Mouse (Mus musculus) fibroblast of lung, adult 2 months (primary cell): Measurements from ENCODE around the gene Spata13.
A peak's percentile ranks its signal among the peaks of the same experiment; 100 is the strongest.

Source experiments
- DNase-seq: peaks from one replicate; pipeline ENCODE4 v3.0.0-alpha.2; 2011; ENCODE audit warnings: low read depth

Gene Spata13

DNA sequence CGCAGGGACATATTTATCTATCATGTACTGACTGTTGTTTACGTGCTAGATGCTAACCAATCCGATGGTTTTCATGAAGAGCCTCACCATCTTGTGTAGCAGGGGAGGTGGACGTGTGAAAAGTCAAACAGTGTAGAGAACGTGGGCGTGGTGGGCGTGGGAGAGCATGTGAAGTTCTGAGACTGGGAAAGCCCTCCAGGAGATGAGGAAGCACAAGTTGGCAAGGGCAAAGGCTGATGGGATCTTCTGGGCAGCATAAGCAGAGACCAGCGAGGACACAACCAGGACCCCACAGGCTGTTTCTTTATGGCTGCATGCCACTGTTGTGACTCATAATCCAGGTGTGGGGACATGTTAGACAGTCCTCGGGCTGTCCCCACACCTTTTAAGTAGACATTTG is 5.4 kb downstream of the Spata13 start:
- no peak for DNase-seq

GRCm38 (mm10) chr14:60641120-60641519 is 7.3 kb downstream of the Spata13 start:
- no peak for DNase-seq

GRCm38 (mm10) chr14:60642131-60642530 is 8.3 kb downstream of the Spata13 start:
- no peak for DNase-seq

DNA sequence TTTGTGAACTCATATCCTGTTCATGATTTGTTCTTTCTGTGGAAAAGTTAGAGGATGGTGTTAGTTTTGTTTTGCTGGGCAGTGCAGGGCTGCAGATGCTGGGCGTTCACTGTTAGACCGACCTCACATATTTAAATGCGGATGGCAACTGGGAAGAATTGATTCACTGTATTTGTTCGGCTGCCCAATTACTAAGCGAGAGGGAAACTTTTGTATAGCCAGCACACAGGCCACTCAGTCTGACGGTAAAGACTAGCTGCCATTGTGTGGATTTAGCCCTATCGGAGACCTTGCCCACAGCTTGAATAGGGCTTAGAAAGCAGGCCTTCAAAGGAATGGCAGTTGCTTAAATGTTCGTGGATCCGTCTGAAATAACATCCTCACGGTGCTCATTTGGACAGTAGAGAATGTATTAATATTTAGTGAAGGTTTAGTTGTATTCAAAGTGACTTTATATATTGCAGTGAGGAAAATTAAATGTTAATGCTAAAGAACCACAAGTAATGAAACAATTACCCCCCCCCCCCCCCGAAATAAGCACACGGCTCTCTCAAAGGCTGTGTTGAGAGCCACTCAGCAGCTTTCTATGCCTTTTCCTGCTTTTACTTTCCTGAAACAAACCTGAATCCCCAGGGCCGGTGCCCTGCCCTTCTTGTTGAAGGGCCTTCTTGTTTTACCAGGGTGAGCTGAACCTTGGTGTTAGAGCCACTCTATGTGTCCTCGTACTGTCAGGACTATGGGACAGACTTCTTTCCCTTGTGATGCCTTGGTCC is 9.5 kb downstream of the Spata13 start:
- DNase-seq, result peak; percentile 35

- no peak for DNase-seq
Observed at GRCm38 (mm10) chr14:60646373-60646772, 12.6 kb downstream of the Spata13 start.

DNA sequence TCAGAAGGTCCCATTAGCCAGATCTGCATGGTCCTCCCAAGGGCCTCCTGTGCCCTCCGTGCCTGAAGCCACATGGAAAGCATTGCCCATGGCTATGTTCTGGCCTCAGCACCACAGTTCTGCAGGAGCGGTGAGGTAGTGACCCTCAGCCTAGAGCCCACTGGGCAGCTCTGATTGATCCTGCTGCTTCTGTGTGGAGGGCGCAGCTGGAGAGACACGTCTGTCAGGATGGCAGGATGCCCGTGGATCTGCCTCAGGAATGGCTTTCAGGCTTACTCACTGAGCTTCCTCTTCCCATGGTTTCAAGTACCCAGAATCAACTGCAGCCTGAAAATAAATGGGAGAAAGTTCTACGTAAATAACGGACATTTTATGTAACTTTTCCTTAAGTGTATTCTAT is 14.1 kb downstream of the Spata13 start:
- DNase-seq, result no peak

- DNase-seq, result no peak
Observed at GRCm38 (mm10) chr14:60648956-60649355, 15.2 kb downstream of the Spata13 start.

DNA sequence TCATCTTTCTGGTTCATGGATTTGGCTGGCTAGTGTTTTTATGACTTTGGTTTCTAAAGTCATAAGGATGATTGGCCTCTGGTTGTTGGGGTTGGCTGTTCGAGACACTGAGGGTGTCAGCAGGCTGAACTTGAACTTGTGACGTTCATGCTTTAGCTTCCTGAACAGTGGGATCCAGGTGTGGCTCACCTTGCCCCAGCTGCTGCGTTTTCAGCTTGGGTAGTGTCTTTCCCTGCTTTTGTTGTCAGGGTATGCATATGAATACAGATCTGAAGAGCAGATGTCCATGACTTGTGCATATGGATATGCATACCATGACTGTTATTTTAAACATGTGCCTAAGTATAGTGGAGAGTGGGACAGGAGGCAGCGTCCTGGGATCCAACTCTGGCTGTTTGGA is 19.4 kb downstream of the Spata13 start:
- DNase-seq, result no peak

- no peak for DNase-seq
Observed at GRCm38 (mm10) chr14:60653977-60654376, 20.2 kb downstream of the Spata13 start.

- DNase-seq, result no peak
Observed at GRCm38 (mm10) chr14:60654708-60655107, 20.9 kb downstream of the Spata13 start.

DNA sequence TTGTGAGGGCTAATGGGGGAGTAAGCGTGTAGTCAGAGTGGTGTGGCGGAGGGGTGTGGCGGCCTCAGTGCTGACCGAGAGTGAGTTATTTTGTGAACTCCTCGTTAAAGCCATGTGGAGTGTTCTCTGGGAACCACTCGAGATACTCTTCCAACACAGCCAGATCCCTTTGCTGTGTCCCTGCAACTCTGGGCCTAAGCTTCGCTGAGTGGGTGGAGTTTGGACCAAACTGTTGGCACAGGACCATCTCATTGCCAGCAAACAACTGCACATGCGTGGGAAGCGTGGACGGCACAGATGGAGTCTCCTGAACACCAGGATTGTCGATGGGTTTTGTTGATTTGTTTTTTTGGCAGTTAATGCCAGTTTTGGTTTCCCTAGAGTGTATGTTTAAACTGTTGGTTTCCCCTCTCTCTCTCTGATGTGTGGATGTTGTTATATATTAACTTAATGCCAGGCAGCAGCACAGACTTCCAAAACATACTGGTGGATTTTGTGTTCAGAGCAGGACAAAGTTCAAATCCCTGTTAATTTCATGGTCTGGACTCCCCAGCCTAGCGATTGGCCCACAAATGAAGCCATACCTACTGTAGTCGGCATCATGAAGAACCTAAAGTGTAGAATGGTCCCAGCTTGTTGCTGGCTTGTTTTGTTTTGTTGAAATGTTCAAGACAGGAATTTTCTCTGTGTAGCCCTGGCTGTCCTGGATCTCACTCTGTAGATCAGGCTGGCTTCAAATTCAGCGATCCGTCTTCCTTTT is 22.3 kb downstream of the Spata13 start:
- peak; percentile 39 for DNase-seq

- DNase-seq, result no peak
Observed at GRCm38 (mm10) chr14:60656701-60657085, 22.9 kb downstream of the Spata13 start.

GRCm38 (mm10) chr14:60657891-60658290 is 24.1 kb downstream of the Spata13 start:
- DNase-seq, result peak; percentile 53

- DNase-seq, result no peak
Observed at GRCm38 (mm10) chr14:60659498-60659897, 25.7 kb downstream of the Spata13 start.

DNA sequence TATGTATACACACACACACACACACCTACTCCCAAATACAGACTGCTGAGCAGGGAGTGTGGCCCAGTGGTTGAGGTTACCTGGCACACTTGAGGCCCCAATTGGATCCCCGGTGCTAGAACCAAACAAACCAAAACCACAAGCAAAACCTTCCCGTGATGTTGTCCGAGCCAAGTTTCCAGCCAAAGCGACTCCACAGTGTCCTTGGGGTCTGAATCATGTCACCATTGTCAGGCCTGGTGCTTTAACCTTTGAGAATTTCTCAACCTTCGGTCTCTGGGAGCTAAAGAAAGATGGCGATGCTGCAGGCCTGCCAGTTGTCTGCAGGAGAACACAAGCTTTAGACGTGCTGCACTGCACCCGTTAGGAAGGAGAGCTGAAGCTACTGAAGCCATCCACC is 26.8 kb downstream of the Spata13 start:
- no peak for DNase-seq

DNA sequence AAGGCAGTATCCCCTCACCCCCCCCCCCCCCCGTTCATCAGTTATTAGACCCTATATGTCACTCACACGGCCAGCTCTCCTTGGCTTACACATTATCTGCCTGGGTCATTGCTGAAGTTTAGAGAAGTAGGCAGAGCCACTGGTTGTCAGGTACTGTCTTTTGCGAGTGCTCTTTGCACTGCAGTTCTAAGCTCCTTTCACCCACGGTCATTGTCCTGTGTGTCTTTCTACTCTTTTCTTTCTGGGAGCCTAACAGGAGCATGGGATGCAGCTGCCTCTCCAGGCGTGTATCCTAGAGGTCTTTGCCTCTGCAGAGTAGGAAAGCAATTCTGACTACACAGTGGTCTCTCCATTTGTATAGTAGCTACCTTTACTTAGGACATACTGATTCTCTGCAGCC is 27.5 kb downstream of the Spata13 start:
- DNase-seq, result no peak

GRCm38 (mm10) chr14:60663309-60663940 is 29.6 kb downstream of the Spata13 start:
- DNase-seq, result no peak

DNA sequence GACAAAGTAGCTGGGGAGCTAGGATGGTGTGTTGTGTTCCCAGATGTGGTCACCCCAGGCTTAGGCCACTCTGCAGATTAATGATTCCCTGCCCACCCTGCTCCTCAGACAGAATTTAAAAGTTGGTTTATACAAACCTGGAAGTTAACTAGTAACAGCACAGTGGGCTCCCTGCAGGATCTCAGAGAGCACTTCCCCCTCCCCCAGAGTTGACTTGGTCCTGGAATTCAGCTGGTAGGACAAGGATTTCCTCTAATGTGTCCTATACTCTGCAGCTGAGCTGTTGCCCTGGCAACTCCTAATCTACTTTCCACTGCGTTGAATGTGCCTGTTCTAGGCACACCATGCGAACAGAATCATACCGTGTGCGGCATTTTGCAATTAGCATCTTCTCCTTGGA is 30.8 kb downstream of the Spata13 start:
- DNase-seq, result no peak

DNA sequence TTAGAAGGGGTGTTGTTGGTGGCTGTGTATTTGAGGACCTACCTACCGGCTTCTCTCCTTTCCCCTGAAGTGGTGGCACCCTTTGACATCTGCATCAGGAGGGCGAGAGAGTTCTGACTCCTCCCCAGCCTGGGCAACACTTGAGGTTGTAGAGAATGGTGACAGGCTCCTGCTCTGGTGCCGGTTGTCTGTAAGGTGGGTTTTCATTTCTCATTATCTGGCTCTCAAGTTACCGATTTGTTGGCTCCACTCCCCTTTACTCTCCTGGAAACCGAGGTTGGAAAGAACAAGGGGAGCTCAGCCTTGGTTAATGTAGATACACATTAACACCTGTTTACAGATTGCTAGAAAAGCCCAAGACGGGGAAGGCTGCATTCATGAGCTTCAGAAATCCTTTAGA is 31.5 kb downstream of the Spata13 start:
- no peak for DNase-seq

DNA sequence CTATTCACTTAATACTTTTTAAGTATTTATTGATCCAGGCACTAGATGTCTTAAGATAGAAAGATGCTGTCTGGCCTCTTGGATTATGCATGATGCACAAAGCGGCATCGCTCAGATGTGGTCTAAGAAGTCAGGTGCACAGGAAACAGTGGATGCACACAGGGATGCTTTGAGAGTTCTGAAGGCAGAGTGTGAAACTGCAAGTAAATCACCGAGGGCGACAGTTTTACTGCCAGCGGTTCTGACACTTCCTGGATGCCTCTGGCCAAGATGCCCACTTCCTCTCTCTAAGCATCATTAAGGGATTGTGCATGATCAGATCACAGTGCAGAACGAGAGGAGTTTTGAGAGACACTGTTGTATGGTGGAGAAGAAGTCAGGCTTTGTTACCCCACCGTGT is 32.5 kb downstream of the Spata13 start:
- DNase-seq, result no peak

- no peak for DNase-seq
Observed at GRCm38 (mm10) chr14:60670191-60670590, 36.4 kb downstream of the Spata13 start.

DNA sequence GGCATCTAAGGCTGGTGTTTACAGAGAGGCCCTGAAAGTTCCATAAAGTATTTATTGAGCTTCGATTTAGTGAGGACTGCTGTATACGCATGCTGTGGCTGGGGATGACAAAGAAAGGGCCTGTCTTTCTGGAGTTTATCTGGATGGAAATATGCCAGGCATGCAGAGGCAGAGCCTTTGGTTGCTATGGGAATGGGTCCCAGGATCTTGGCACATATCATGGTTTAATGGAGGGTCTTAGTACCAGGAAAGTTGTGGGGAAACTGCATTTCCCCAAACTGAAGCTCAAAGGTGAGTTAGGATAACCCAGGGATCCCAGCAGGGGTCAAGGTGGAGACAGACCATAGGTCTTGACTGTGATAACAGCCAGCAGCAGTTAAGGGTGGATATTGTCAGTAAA is 37.7 kb downstream of the Spata13 start:
- no peak for DNase-seq

DNA sequence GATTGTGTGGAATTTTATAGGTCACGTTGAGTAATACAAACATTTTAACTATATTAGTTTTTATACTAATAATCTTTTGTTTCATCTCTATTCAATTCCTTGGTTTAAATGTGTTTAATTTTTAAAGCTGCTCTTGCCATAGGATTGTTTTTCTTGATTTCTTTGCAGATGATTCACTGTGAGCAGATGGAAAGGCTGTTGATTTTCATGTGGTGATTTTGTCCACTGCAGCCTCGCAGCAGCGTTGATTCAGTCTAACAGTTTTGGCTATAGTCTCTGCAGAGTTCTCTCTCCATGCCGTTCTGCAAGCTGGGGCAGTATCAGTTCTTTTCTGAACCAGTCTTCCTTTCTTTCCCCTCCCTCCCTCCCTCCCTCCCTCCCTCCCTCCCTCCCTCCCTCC is 41.9 kb downstream of the Spata13 start:
- no peak for DNase-seq
